Mouse (Mus musculus): ENCODE measurements around the gene Avp. TPM values are rescaled to one million over a fixed set of nuclear protein-coding genes. Genes with fewer than 3 reads are reported as not detected.
A peak's percentile ranks its signal among the peaks of the same experiment; 100 is the strongest.
"Not testable (repeated sequence)": the region's sequence is repeated elsewhere in the genome, so short reads cannot be mapped to it uniquely, and the experiment has no call there.

The Avp gene
- polyA plus RNA-seq, 1 experiment from 2014 or later: not detected

DNA sequence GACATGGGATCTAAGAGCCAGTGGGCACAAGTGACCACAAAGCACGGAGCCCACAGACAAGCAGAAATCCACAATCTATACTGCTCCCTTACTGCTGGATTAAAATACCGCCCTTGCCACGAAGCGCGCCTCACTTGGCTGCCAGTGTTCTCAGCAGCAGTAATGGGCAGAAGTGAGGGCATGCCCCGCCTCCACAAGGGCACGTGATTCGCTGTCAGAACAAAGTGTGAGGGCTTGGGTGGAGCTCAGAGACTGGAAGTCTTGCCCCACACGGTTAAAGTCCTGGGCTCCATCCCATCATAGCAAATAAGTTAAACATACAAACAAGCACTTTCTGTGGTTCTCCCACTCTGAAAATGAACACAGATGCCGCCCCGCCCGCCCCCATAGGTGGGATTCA lies 4.7 kb downstream of the Avp start:
- Histone ChIP-seq H3K4me3 (ENCODE audit: low read depth, low read length) (no peak overlapping the region), H3K36me3 (ENCODE audit: control insufficient read depth, insufficient read depth) (no peaks in the 10 kb centered on the region), H3K4me2 (replicated peaks; ENCODE audit: low read depth) (peak overlapping the region; percentile 60), H3K27me3 (replicated peaks; ENCODE audit: control insufficient read depth, insufficient read depth, low read length) (peaks cover 71% of the 10 kb centered on the region), H3K4me1 (replicated peaks; ENCODE audit: control insufficient read depth, insufficient read depth, low read length) (no peaks in the 10 kb centered on the region; the same call in 1 of the 2 replicates), H3K9me3 (ENCODE audit: control insufficient read depth) (no peaks in the 10 kb centered on the region), H3K9ac (ENCODE audit: low read depth, low read length) (no peak overlapping the region), H3K27ac (ENCODE audit: low read depth, low read length) (no peak overlapping the region)
- peak; percentile 80 for ATAC-seq
- 5% methylated on average over 12 of the region's 12 CpGs for WGBS
- no peak for TF ChIP-seq CTCF (IDR thresholded peaks at IDR 0.05; ENCODE audit: low read depth)

GRCm38 (mm10) chr2:130577021-130577420 lies 5.3 kb downstream of the Avp start:
- Histone ChIP-seq H3K36me3 (ENCODE audit: control insufficient read depth, insufficient read depth) (no peaks in the 10 kb centered on the region), H3K9me3 (ENCODE audit: control insufficient read depth) (no peaks in the 10 kb centered on the region), H3K27me3 (replicated peaks; ENCODE audit: control insufficient read depth, insufficient read depth, low read length) (peaks cover 65% of the 10 kb centered on the region), H3K27ac (ENCODE audit: low read depth, low read length) (no peak overlapping the region), H3K4me2 (replicated peaks; ENCODE audit: low read depth) (peak overlapping the region; percentile 60), H3K4me3 (ENCODE audit: low read depth, low read length) (peak overlapping the region; percentile 32), H3K9ac (ENCODE audit: low read depth, low read length) (peak overlapping the region; percentile 18; the same call in 1 of the 2 replicates), H3K4me1 (replicated peaks; ENCODE audit: control insufficient read depth, insufficient read depth, low read length) (no peaks in the 10 kb centered on the region; the same call in 1 of the 2 replicates)
- no peak for ATAC-seq
- TF ChIP-seq CTCF (IDR thresholded peaks at IDR 0.05; ENCODE audit: low read depth): no peak
- 7% methylated on average over 9 of the region's 9 CpGs for WGBS

DNA sequence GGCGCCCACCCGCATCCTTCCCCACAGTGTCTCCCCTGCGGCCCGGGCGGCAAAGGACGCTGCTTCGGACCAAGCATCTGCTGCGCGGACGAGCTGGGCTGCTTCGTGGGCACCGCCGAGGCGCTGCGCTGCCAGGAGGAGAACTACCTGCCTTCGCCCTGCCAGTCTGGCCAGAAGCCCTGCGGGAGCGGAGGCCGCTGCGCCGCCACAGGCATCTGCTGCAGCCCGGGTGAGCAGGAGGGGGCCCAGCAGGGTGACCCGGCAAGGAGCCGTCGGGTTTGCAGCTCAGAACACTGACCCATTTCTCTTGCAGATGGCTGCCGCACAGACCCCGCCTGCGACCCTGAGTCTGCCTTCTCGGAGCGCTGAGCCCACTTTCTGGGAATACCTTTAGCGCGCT lies 5.8 kb downstream of the Avp start:
- H3K4me1 ChIP-seq (replicated peaks; ENCODE audit: control insufficient read depth, insufficient read depth, low read length); H3K9me3 ChIP-seq (ENCODE audit: control insufficient read depth); ATAC-seq; H3K27ac ChIP-seq (ENCODE audit: low read depth, low read length); H3K36me3 ChIP-seq (ENCODE audit: control insufficient read depth, insufficient read depth): not testable (repeated sequence)
- Histone ChIP-seq H3K9ac (ENCODE audit: low read depth, low read length) (peak overlapping the region; percentile 22; the same call in 1 of the 2 replicates), H3K4me2 (replicated peaks; ENCODE audit: low read depth) (peak overlapping the region; percentile 60), H3K4me3 (ENCODE audit: low read depth, low read length) (peak overlapping the region; percentile 32), H3K27me3 (replicated peaks; ENCODE audit: control insufficient read depth, insufficient read depth, low read length) (peaks cover 61% of the 10 kb centered on the region)
- WGBS: 5% methylated on average over 29 of the region's 32 CpGs

- no peak for TF ChIP-seq CTCF (IDR thresholded peaks at IDR 0.05; ENCODE audit: low read depth)
- Histone ChIP-seq H3K27me3 (replicated peaks; ENCODE audit: control insufficient read depth, insufficient read depth, low read length) (peaks cover 54% of the 10 kb centered on the region), H3K36me3 (ENCODE audit: control insufficient read depth, insufficient read depth) (no peaks in the 10 kb centered on the region), H3K4me3 (ENCODE audit: low read depth, low read length) (peak within 1 kb of the TSS; percentile 32), H3K27ac (ENCODE audit: low read depth, low read length) (no peak within 1 kb of the TSS), H3K4me2 (replicated peaks; ENCODE audit: low read depth) (peak within 1 kb of the TSS; percentile 60), H3K9me3 (ENCODE audit: control insufficient read depth) (no peaks in the 10 kb centered on the region), H3K4me1 (replicated peaks; ENCODE audit: control insufficient read depth, insufficient read depth, low read length) (no peaks in the 10 kb centered on the region; the same call in 1 of the 2 replicates), H3K9ac (ENCODE audit: low read depth, low read length) (peak within 1 kb of the TSS; percentile 22; the same call in 1 of the 2 replicates)
- no peak for ATAC-seq
- WGBS: 62% methylated on average over 9 of the region's 9 CpGs
Observed at GRCm38 (mm10) chr2:130575873-130576272, 6.5 kb downstream of the Avp start, which contains the start of gene Oxt. Oxt (plus strand) TSS chr2:130576173.

DNA sequence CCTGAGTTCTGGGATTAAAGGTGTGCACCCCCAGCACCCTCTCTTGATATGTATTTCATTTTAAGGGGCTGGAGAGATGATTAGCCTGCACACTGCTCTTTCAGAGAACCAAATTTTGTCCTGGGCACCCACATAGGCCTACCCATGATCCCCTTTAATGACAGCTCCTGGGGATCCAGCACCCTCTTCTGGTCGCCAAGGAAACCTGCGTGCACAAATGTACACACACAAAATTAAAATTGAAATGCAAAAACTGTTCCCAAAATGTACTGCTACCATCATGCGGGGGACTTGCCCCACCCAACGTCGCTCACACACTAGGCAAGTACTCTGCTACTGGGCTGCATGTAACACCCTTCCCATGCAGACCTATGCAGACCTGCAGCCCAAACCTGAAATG lies 7.4 kb downstream of the Avp start:
- H3K4me2 ChIP-seq (replicated peaks; ENCODE audit: low read depth): no peak overlapping the region
- H3K27ac ChIP-seq (ENCODE audit: low read depth, low read length): no peak overlapping the region
- no peaks in the 10 kb centered on the region for H3K9me3 ChIP-seq (ENCODE audit: control insufficient read depth)
- H3K4me3 ChIP-seq (ENCODE audit: low read depth, low read length): no peak overlapping the region
- 82% methylated on average over 5 of the region's 5 CpGs for WGBS
- H3K4me1 ChIP-seq (replicated peaks; ENCODE audit: control insufficient read depth, insufficient read depth, low read length): no peaks in the 10 kb centered on the region
- peaks cover 44% of the 10 kb centered on the region for H3K27me3 ChIP-seq (replicated peaks; ENCODE audit: control insufficient read depth, insufficient read depth, low read length)
- ATAC-seq: no peak
- TF ChIP-seq CTCF (IDR thresholded peaks at IDR 0.05; ENCODE audit: low read depth): peak; percentile 29; the same call in 1 of the 2 replicates
- no peak overlapping the region for H3K9ac ChIP-seq (ENCODE audit: low read depth, low read length)
- no peaks in the 10 kb centered on the region for H3K36me3 ChIP-seq (ENCODE audit: control insufficient read depth, insufficient read depth)

- H3K9ac ChIP-seq (ENCODE audit: low read depth, low read length): no peak overlapping the region
- H3K27me3 ChIP-seq (replicated peaks; ENCODE audit: control insufficient read depth, insufficient read depth, low read length): no peaks in the 10 kb centered on the region
- no peaks in the 10 kb centered on the region for H3K4me1 ChIP-seq (replicated peaks; ENCODE audit: control insufficient read depth, insufficient read depth, low read length)
- H3K9me3 ChIP-seq (ENCODE audit: control insufficient read depth): no peaks in the 10 kb centered on the region
- no peak for ATAC-seq
- H3K27ac ChIP-seq (ENCODE audit: low read depth, low read length): no peak overlapping the region
- no peak overlapping the region for H3K4me3 ChIP-seq (ENCODE audit: low read depth, low read length)
- H3K36me3 ChIP-seq (ENCODE audit: control insufficient read depth, insufficient read depth): peaks cover 9% of the 10 kb centered on the region
- no peak for TF ChIP-seq CTCF (IDR thresholded peaks at IDR 0.05; ENCODE audit: low read depth)
- H3K4me2 ChIP-seq (replicated peaks; ENCODE audit: low read depth): no peak overlapping the region
Observed at GRCm38 (mm10) chr2:130569926-130570325, 12.4 kb downstream of the Avp start.

DNA sequence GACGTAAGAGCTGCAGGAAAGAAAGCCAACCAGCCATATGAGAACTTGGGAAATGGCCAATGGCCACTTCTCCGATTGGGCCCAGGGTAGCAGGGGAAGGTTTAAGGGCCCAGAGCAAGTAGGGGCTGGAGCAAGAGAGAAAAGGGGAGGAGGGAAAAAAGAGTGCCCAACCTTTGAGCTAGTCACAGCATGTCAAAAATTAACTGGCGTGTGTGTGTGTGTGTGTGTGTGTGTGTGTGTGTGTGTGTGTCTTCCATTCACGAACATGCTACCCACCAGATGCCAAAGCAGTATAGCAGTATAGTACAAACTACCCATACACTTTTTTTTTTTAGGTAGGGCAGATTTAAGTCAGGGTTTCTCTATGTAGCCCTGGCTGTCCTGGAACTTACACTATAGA lies 13.4 kb downstream of the Avp start:
- WGBS: 67% methylated on average over 4 of the region's 4 CpGs
- Histone ChIP-seq H3K9ac (ENCODE audit: low read depth, low read length) (no peak overlapping the region), H3K27ac (ENCODE audit: low read depth, low read length) (no peak overlapping the region), H3K27me3 (replicated peaks; ENCODE audit: control insufficient read depth, insufficient read depth, low read length) (no peaks in the 10 kb centered on the region), H3K4me1 (replicated peaks; ENCODE audit: control insufficient read depth, insufficient read depth, low read length) (no peaks in the 10 kb centered on the region), H3K36me3 (ENCODE audit: control insufficient read depth, insufficient read depth) (peaks cover 9% of the 10 kb centered on the region), H3K4me3 (ENCODE audit: low read depth, low read length) (no peak overlapping the region), H3K9me3 (ENCODE audit: control insufficient read depth) (no peaks in the 10 kb centered on the region), H3K4me2 (replicated peaks; ENCODE audit: low read depth) (no peak overlapping the region)
- TF ChIP-seq CTCF (IDR thresholded peaks at IDR 0.05; ENCODE audit: low read depth): no peak
- no peak for ATAC-seq
